Mouse (Mus musculus): ENCODE measurements around the gene Anks3.

The Anks3 gene

DNA sequence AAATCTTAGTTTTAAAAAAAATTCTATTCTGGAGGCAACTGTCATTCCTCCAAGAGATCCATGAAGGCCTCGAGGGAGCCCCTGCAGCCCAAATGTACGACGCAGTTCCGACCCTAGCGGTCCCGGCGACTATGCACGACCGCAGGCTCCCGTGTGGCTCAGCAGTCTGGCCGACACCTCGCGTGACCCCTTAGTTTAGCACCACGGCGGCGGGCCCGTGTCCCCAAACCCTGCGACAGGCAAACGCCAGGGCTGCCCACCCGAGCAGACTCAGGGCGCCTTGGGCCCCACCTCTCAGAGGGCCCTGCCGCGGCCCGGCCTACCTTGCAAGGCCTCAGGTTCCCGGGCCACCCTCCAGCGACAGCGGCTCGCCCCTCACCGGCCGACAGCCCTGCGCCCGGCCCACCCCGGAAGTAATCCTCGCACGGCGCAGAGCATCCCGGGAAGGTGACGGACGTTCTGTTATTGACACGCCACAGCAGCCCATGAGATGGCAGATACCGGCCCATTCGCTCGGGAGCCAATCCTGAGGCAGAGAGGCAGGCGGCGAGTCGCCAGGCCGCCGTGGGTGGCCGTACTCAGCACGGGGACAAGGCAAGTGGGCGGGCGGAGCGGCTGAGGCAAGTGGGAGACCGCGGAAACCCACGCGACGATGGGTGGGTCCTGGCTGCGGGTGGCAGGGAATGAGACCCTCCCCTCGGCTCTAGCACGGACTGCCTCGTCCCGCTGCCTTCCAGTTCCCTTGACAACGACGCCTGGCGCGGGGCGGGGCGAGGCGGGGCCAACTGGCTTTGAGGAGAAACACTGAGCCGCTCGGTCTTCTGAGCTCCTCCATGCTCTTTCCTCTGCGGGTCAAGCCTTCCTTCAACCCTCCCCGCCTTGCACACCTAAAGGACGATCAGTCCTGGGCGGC, at the start of gene Anks3:
Gene Anks3 (minus strand): TSS at position 409 of the 913 bp plus-strand sequence.
- DNase-seq = peak; percentile 98

DNA sequence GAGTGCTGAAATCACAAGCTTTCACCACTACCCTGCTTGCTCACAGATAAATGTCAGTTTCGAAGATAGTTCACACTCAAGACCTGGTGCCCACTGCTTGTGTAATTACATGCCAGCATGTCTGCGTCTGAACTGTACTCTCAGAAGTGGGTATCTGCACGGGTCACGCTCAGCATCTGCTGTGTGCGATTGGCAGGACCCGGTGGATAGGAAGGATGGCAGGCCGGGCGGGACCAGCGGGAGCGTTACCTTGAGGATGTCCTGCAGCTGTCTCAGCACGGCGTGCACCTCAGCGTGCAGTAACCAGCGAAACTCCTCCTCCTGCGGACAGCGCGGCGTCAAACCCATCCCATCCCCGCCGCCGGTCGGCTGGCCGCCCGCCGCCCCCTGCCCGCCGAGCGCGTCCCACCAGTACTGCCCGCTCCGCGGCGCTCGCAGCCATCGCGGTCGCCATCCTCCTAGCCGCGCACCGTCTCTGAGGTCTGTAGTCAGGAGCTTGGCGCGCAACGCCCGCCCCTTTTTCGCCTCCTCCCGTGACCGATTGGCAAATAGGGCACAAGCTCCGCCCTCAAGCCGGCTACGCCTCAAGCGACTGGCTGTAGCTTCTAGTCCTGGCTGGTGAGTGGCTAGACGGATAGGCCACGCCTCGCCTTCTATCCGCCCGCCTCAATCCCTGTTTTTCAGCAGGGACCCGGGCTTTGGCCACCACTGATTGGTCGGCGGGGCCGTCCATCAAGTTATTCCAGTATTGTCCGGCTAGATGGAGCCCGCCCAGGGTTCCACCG, 49.2 kb upstream of the Anks3 start, which contains the start of gene Rogdi:
Gene Rogdi (minus strand): TSS at position 500 of the 785 bp plus-strand sequence.
- DNase-seq = peak; percentile 99

DNA sequence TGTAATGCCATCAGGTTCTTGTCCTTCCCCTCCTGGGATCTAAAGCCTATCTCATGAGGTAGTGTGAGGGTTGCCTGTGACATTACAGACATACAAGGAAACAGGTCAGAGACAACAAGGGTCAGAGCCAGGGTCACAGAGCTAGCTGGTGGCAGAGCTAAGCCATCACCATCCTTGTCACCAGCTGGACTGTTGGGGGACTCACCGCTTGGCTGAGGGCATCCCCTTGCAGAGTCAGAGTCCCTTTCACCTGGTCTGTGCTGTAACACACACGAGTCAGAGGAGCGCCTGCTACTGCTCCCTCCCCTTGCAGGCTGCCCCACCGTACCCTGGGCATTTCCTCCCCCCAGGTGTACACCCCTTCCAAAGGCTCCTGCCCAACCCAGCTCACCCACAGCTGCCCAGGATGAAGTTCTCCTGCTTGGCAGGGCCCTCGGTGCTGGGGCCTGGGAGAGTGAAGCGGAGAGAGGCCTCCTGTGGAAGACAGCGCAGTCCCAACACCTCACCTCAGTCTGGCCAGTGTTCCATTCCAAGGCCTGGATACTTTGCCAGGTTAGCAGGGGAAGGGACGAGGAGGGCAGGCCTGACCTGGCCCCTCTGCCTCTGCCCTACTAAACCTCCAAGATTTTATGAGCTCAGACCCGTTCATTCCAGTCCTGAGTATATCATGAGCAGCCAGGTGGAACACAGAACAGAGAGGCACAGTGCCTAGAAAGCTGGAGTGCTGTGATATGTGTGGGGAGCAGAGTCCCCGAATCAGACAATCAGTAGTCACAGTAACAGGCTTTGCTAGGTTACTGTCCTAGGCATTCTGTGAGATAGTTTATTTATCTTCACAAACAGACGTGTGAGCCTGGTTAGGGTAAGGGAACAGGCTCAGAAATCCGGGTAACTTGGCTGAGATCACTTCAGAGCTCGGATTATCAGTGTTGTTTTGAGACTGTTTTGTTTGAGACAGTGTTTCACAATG, 48.3 kb upstream of the Anks3 start:
- peak; percentile 35 for DNase-seq

DNA sequence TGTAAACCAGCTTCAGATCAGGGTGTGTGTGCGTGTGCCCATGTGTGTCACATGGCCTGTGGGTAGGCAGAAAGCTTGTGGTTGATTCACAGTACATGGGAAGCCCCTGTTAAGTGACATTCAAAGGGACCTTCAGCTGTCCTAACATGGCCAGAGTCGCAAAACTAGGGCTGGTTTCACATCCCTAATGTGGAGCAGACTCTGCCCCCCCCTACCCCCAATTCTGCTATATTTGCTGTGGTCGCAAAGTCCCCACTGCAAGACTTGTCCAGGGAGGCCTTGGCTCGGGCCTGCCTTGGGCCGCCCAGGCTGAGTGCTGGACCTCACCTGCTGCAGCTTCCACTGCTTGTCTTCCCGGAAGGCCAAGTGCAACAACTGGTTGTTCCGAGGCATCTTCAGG, 47.3 kb upstream of the Anks3 start:
- DNase-seq = no peak

DNA sequence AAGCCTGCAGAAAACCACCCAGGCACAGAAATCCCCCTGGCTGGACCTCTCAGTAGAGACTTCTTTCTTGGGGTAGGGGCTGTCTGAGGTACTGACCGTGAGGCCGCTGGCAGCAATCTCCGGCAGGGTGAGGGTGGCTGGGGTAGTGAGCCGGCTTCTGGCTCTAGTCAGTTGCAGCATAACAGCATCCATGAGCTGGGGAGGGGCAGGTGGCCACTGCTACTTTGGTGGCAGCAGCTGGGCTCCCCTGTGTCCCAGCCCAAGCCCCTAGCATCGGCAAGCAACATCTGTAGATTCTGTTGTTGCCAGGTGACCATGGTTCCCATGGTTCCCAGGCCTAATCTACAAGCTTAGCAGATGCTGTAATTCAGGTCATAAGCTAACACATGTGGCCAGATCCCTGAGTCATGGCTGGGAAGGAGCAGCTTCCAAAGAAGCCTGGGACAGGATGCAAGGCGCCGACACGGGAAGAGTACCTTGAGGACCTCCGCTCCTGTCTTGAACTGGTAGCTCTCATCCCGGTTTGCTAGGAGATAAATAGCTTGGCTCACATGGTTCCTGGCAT, 46.4 kb upstream of the Anks3 start:
- DNase-seq = no peak

DNA sequence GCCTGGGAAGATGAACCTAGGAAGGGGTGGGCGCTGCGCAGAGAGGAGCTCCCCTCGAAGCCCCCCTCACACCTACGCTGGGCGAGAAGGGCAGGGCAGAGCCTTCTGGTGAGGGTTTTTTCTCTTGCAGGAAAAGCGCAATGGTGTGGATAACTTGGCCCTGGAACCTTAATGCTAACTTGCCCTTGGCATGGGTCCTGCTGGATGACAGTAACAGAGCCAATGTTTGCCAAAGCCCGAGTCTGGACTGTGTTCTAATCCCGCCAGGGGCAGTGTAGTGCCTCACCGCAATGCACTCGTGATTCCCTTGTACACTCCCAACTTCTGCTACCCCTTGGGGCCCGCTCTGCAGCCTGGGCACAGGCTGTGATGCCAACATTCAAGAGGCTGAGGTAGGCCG, 44.1 kb upstream of the Anks3 start:
- DNase-seq = no peak

DNA sequence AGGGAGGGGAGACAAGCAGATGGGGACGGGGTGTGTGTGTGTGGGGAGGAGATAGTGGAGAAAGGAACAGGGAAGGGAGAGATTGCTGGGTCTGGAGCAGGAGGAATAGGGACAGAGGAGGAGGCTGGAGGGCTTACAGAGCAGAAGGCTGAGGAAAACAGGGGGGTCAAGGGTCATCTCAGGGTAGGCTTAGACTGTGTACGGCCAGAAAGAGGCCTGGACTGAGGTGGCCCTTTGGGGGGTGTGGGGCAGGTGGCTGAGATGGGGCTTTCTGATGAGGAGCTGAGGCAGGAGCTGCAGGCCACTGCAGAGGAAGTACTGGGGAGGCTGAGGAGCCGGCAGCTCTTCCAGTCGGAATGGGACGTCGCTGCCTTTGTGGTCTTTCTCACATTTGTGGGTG, 43.5 kb upstream of the Anks3 start:
- no peak for DNase-seq

DNA sequence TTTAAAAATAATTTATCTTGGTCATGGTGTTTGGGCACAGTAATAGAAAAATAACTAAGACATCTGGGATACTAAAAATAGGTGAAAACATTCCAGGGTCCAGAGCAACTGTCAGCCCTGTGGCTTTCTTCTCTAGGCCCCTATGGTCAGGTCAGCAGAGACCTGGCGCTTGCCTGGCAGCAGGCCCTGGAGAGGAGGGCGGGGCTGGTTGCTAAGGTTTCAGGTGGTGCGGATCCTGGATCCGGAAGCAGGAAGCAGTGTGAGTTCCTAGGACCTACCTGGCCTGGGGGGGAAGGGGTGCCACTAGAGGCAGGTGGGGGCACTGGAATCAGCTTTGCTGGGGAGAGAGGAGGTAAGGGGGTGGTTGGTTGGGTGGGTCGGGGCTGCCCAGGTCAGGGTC, 43.1 kb upstream of the Anks3 start, which contains the start of gene Smim22:
Gene Smim22 (plus strand): TSS at position 222 of the 400 bp plus-strand sequence.
- DNase-seq = no peak

DNA sequence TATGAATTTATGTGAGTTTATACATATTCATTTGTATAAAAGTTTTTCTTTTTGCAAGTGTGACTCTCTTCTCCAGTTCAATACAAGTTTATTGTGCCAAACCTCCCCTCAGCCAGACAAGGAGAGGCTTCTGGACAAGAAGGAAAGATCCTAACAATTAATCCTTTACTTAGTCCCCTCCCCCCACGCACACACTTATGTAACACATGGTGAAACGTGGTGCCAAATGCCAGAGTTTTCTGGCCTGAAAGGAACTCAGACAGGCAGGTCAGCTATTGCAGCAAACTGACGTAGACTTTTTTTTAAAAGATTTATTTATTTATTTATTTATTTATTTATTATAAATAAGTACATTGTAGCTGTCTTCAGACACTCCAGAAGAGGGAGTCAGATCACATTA, 36.6 kb upstream of the Anks3 start:
- no peak for DNase-seq

DNA sequence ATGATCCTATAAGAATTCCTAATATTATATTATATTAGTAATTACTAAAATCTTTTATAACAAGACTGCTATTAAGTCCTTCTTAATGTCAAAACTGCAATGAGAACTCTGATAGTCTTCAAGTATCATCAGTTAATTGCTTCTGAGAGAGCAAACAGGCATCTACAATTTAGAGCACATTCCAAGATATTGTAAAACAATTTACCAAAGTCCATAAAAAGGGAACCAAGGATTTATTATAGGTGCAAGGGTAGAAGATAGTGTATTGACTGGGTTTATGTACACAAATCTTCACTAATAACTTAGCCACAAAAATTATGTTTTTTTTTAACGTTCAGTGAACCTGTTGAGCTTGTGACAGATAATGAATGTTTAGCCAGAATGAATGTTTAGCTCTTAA, 35.0 kb upstream of the Anks3 start:
- no peak for DNase-seq

DNA sequence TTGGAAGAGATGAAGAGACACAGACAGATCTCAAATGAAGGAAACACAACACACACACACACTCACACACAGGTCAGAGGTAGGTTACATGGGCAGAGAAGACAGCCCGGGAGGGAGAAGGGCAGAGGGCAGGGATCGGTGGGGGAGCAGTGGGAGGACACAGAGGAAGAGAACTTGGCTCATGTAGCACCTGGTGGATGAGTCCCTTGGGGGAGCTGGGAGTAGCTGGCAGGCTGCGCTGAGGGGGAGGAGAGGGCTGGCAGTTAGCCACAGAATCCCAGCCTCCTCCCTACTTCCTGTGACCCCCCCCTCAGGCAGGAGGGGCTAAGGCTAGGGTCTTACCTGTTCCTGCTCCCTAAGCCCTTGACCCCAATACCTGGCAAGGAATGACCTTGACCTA, 33.5 kb upstream of the Anks3 start, which contains the start of gene Sept12:
Gene Sept12 (minus strand): TSS at position 300 of the 400 bp plus-strand sequence.
- DNase-seq = no peak

DNA sequence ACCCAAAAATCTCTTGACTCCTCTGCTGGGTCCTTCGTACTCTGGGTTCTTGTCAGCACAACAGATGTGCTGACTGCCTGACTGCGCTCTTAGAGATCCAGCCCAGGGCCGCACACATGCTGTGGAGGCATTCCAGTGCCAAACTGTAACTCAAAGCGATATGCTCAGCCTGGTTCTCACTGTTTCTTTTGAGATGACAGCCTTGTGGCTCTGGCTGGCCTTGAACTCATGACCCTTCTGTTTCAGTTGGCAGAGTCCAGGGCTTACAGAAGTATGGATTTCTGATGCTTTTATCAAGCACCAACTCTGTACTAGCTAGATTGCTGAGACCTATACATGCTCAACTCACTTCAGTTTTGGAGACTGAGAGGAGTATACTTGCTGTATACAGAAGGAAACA, 29.3 kb upstream of the Anks3 start:
- DNase-seq = no peak

DNA sequence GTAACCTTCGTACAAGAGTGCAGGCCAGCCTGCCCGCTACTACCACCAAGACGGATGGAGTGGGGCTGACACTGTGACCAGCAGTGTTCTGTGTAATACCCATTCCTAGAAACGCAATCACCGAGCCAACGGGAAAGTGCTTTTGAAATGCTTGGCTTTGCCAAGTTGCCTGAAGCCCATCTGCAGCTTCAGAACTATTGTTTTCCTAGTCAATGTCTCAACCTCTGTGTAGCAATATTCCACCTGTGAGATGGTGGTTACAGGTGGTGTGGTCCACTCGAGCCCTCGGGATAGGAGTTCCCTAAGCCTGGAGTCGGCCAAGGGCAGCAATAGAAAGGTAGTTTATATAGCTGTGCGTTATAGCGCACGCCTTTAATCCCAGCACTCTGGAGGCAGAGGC, 20.7 kb upstream of the Anks3 start:
- DNase-seq = no peak

DNA sequence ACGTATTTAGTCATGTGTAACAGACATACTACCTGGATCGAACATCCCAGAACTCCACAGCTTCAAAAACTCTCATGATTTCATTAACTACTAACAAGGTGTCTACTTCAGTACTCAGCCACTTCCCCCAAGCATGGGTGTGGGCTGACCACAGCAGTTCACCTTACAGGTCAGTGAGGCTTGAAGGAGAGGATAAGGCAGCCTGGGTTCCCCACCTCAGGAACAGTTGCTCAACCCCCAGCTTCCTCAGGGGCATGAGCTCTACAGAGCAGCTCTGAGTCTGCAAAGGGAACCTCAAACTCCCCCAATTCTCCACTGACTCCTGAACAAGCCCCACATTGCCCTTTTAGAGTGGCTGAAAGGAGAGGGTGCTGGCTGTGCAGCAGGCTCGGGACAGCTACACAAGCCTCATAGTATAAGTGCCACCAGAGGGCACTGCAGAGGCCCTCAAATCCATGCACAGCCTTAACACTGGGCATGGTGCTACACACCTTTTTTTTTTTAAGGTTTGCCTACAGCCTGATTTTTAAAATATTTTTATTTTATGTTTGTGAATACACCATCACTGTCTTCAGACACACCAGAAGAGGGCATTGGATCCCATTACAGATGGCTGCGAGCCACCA, 15.9 kb upstream of the Anks3 start:
- no peak for DNase-seq

DNA sequence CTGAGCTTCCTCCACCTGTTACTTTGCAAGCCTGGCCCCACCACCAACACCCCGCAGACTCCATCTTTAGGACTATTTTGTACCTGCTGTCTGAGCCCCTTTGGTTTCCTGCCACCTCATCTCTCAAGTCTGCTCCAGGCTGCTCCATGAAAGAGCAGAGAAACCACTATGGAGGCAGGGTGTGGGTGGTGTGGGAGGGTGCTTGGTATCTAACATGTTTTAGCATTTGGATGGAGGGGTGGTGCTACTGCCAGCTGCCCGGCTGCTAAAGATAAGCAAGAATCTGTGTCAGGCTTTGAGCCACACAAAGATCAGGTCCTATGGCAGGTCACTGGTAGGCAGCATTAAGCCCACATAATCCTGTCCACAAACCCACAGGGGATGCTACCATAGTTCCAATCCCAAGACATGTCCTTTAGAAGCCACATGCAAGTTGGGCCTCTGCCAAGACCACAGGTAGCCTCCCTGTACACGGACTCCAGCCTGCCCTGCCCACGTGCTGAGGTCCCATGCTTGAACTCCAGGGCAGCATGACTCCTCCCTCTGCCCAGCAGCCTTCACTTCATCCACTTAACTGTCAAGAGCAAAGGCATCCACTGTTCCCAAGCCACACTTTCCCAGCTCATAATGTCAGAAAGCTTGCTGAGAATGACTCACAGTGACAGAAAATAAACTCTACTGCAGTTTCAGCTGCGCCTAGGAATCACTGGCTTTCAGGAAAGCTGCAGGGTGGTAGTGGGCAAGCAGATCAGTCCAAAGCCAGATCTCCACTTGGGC, 14.5 kb upstream of the Anks3 start:
- no peak for DNase-seq

DNA sequence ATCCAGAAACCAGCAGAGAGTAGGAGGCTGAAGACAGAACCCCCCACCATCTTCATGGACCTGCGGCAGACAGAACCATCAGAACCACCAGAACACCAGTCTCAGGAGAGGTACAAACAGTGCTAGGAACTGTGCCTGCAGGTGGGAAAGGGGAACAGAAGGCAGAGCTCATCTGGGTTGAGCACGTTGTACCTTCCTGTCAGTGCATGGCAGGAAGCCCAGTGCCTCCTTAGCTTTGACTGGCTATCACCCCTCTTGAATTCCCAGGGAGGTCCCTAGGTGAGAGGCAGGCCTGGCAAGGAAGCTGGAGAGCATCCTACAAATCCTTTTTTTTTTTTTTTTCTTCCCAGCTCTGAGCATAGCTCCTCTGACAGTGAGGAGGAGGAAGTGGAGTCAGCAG, 12.2 kb upstream of the Anks3 start:
- DNase-seq = peak; percentile 51

DNA sequence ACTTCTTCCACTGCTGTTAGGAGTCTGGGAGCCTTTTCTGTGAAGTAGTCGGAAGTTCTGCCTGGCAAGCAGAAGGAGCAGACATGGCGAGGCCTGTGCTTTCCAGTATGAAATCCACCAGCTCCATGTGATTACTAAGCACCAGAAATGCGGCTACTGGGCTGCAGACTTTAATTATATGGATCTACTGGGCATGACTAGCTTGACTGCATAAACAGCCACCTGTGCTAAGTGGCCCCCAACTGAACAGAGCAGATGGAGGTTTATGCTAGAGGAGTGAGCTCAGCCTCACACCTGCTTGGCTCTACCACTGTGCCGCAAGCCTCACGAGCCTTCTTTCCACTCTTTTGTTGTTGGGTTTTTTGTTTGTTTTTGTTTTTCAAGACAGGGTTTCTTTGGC, 10.5 kb upstream of the Anks3 start:
- DNase-seq = peak; percentile 42

DNA sequence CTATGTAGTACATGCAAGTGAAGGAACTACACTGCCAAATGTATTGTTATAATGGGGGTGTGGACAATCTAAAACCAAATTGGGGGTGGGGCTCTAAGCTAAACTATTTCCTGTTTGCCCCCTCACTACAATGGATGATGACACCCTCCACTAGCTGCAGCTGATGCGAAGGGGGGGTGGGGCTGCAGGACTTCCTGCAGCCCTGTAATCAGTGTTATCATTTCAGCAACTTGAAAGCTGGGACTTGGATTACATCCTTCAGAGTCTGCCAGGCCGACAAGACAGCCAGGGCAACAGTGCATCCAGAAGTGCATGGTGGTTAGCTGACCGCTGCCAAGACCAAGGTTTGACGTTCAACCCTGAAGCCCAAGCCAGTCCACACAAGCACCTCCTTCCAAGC, 7.6 kb upstream of the Anks3 start:
- DNase-seq = no peak

DNA sequence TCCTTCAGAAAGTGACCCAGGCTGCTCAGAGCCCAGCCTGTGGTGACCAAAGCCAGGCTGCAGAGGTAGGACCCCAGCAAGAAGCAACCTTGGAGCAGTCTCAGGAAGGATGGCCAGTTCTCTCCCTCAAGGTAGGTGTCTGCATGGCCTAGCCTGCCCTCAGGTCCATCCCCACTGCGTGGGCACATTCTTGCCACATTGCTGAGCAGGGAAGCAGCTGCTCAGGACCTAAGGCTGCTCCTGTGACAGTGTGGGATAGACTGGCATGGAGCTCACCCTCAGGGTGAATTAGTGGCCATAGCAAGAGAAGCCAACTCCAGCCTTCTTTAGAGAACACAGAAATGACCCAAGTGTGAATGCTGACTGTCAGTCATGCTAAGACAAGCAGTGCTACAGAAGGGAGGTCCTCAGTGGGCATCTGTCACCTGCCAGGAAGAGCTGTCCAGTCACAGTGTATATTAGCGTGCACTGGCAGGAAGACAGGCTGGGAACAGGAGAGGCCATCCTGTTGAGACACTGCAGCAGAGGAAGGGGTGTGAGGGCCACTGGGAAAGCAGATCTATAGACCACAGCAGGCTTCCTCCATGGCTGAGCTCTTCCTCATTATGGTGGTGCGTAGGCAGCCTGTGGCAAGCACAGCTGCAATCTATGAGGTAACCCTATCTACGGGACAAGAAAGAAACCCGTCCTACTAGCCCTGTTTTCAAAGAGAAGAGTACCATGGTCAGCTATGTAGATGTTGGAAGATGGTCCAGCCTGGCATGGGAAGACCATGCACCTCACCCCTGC, 5.2 kb upstream of the Anks3 start:
- no peak for DNase-seq

DNA sequence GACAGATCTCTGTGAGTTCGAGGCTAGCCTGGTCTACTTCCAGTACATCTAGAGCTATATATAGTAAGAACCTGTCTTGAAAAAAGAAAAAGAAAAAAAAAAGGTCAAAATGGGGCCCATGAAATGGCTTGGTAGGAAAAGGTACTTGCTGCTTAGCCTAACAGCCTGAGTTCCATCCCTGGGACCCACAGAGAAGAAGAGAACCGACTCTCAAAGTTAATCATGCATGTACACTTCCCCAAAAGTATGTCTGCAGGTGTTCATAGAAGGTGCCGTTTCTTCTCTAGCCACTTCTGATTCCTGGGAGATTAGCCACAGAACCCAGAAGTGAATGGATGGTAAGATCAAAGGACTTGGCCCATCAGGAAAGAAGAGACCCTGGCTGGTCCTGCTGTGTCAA, 4.4 kb upstream of the Anks3 start:
- no peak for DNase-seq
